Mouse (Mus musculus): ENCODE measurements around the gene Slc8a1.

The Slc8a1 gene

DNA sequence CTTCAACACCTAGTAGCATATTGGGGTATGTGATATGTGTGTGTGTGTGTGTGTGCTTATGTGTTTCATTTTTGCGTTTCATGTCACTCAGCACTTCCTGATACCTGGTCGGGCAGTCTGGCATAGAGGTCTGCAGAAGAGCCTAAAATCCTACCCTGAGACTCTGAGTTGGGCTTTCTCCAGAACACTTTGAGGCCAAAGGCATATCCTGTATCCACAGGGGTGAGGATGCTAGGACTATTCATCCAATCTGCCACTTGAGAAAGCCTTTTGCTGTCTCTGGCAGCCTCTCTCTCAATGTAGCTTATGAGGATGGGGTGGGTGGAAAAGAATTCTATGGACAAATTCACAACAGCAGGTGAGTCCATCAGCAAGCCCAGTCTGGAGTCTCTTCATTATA is 234.1 kb downstream of the Slc8a1 start:
- CTCF ChIA-PET: no interaction called here

GRCm38 (mm10) chr17:81502732-81503131 is 235.4 kb downstream of the Slc8a1 start:
- CTCF ChIA-PET: no interaction called here

DNA sequence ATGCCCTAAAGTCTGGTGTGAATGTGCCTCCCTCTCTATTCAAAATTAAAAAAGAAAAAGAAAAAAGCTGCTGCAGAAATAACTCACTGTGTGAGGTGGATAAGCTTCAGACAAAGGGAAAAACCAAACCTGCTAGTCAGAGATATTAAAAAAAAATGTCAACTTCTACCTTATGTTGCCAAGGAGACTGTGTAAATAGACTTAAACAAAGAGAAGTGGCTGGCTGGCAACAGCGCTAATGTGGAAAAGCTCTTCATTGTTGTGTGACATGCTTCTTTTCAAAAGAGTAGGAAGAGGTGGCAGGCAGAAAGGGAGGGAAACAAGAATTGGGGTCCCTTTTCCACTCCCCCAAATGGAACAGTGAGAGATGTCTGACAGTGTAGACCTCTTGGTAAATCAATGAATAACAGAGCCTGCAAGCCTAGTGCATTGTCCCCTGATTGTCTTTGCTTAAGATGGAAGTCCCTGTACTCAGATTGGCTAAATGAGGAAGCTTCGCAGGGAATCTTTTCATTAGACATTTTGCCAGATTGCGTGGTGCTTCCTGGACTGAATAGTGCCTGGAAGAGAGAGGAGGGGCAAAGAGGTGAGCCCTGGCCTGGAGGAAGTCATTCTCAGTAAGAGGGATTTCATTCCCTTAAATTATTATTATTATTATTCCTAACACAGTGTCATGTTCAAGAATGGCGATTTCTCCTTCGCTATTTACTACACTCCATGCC is 237.3 kb downstream of the Slc8a1 start:
- CTCF ChIA-PET: no interaction called here

GRCm38 (mm10) chr17:81497919-81498318 is 240.3 kb downstream of the Slc8a1 start:
- CTCF ChIA-PET: no interaction called here

DNA sequence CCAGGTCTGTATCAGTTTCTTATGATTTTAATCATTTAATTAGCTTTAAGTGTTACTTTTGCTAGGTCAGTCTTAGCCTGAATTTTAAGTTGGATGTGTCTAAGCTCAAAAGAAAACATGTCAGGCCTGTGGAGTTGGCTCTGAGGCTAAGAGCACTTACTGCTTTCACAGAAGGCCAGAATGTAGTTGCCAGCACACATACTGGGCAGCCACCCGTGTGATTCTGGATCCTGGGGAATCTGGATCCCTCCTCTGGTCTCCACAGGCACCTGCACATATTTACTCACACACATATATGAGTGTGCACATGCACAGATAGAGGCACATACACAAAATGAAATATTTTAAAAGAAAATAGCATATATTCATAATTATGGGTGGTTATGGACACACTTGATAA is 241.6 kb downstream of the Slc8a1 start:
- CTCF ChIA-PET: no interaction called here

GRCm38 (mm10) chr17:81492216-81492865 is 245.8 kb downstream of the Slc8a1 start:
- CTCF ChIA-PET: no interaction called here

DNA sequence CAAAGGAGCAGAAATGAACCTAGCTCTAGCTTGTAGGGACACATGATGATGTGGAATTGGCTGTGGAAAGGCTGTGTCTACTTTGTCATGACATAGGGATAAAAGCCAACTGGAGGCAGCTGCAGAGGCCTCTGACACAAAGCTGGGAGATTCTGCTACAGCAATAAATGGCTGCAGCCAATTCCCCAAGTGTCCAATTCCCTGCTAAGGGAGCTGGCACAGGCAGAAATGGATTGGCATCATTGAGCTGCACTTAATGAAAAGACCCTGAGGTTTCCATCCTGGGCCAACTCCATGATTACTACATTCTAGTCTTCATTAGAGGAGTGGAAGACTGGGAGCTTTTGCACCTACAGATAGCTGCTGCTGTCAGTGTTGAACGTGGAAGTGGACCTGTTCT is 251.8 kb downstream of the Slc8a1 start:
- CTCF ChIA-PET: no interaction called here

- CTCF ChIA-PET: no interaction called here
Measured at GRCm38 (mm10) chr17:81481843-81482490, 256.2 kb downstream of the Slc8a1 start.

DNA sequence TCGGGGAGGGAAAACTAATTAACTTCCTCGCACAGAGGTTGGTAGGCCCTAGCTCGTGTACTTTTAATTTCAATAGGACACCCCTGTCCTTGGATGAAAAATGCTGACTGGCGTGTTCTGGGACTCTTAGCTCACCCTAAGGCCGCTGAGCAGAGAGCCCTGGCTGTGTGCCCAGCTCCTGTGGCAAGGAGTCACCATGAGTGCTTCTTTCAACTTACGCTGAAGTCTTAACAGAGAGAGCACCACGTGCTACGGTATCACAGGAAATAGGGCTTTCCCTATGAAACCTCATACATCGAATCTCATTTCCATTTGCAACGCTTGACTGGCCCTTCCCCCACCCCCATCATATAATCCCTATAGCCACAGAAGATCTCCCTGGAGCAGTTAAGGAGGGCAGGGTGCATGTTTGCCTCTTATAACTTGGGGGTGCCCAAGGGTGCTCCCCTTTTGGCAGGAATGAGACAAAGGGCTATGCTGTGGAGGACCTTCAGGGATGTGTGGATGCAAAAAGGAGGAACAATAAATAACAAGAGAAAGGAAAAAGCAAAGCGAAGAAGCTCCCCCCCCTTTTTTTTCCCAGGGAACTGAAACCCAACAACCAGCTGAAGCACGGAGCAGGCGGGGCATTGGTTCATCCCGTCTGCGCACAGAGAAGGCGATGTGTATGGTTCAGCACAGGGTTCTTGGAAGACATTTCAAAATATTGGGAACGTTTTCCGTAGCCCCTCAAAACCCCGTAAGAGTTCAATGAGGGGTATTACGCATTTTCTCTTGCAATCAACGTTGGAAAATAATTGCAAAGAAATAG is 257.6 kb downstream of the Slc8a1 start:
- CTCF ChIA-PET: no interaction called here

DNA sequence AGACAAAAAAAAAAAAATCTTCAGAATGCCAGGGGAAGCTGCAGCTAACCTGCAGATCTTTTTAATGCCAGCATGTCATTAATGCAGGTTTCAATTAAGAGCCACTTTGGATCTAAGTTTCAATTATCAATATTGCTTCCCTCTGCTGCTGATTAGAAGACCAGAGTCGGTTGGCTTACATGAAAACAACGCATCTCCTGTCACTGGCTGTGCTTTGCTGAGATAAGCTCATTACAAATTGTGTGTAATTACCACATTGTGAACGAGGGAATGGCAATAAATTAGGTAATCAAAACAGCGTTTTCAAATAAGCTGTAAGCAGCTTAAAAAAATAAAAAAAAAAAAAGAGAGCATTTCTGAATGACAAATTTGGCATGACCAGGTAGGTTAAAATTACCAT is 258.4 kb downstream of the Slc8a1 start:
- CTCF ChIA-PET: no interaction called here

GRCm38 (mm10) chr17:81477420-81477819 is 260.8 kb downstream of the Slc8a1 start:
- CTCF ChIA-PET: no interaction called here

DNA sequence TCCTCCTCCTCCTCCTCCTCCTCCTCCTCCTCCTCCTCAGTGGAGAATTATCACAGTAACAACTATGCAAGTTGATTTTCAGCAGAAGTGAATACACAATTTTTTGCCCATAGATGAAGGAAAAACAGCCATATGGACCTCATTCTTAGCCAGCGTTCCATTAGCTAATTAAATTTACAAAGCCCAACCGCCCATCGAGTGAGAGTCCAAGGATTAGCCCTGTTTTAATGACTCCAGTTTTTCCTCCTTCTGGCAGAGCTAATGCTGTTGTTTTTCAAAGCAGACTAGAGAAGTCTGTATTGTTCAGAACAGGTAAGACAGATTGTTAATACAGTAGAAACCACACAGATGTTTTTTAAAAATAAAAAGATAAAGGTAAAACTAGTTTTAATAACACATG is 264.8 kb downstream of the Slc8a1 start:
- CTCF ChIA-PET: no interaction called here

DNA sequence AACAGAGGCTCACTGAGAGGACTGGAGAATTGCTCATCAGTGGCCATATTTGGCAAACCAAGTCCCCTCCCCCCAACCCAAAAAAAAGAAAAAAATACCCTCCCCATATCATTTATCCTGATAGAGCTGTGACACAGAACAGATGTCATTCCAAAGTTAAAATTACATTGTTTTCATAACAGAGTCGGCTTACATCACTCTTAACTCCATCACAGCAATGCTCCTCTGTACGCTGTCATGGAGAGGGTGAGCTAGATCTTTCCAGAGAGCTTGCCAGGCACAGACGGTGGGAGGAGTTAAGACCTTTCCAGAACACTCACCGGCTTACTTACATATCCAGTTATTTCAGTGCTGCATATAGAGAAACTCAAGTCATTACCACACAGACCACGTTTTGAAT is 269.2 kb downstream of the Slc8a1 start:
- CTCF ChIA-PET: no interaction called here

GRCm38 (mm10) chr17:81459379-81459778 is 278.8 kb downstream of the Slc8a1 start:
- CTCF ChIA-PET: no interaction called here

DNA sequence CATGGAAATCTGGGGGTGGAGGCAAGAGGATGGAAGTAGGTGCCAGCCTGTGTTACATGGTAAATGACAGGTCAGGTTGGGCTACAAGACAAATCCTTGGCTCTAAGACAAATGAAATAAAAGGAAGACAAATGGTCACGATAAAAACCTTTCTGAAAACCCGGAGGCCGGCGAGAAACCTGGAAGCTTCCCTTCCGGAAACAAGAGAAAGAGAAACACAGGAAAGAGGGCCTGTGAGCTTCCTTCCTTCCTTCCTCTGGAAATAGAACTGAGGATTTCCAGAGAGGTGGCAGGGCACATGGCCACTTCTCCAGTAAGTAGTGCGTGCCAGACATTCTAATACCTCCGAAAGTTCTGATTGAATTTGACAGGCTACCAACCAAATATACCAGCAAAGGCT is 282.2 kb downstream of the Slc8a1 start:
- CTCF ChIA-PET: interaction anchor here (0.6 kb wide), 1 partner anchor 82 kb away, joined by 4 read pairs; no protein-coding TSS in a partner anchor

DNA sequence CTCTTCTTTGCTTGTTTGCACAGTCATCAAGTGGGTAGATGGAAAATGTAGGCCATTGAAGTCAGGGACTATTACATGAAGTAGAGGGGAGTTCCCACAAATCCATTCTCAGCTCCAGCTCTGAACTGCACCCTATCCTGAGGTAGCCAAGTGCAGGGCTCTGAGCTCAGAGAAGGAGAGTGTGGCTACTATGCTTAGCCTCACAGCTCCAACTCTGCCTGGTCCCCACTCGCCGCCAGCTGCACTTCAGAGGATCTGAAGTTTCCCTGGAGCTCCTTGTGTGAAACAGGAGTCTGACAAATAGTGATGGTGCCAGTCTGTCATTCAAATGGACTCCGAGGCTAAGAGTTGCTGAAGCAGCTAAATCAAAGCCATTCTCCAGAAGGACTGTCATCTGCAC is 282.9 kb downstream of the Slc8a1 start:
- CTCF ChIA-PET: no interaction called here

GRCm38 (mm10) chr17:81441463-81441862 is 296.7 kb downstream of the Slc8a1 start, which contains the start of gene Gm11096:
Gene Gm11096 (plus strand): TSS chr17:81441763.
- CTCF ChIA-PET: no interaction called here

GRCm38 (mm10) chr17:81433148-81433547 is 305.0 kb downstream of the Slc8a1 start:
- CTCF ChIA-PET: no interaction called here

DNA sequence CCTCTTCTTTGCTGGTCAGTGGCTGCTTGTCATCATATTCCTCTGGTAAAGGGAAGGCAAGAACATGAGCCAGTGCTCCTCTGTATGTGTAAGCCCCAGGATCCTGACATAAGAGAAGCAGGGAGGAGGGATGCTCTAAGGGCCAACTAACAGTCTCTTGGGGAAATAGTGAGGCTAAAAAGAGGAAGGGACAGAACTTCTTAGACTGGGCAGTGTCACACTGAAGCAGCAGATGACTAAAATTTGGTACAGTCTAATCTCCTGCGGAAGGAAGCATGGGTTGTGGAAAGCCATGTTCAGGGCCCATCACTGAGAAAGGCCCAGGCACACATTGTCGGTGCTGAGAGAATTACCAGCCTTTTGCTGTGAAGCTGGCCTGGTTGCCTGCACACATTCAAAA is 305.4 kb downstream of the Slc8a1 start:
- CTCF ChIA-PET: no interaction called here

DNA sequence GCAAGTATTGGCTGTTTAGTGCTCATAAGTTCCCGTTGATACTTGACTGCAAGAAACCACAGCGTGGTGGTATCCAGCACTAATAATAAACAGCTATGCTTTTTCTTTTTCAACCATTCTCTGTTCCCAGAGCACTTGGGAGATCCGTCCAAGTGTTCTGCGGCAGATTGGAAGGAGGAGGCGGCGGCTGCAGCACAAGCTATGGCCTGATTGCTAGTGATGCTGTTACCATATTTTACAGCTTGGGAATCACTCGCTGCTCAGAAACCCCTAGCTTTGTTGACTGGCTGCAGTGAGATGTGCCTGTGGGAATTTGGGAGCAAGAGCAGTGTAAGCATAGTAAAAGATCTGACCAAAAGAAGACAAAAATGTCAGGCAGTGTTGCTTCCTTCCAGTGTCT is 310.9 kb downstream of the Slc8a1 start:
- CTCF ChIA-PET: no interaction called here

GRCm38 (mm10) chr17:81424256-81424912 is 313.8 kb downstream of the Slc8a1 start:
- CTCF ChIA-PET: no interaction called here

All from spleen, embryonic (tissue).